Mouse (Mus musculus): ENCODE data around the gene Apaf1. TPM values are rescaled to one million over a fixed set of nuclear protein-coding genes. Genes with fewer than 3 reads are reported as not detected.

Gene Apaf1
- total RNA-seq, 1 experiment: 25.7 TPM

GRCm38 (mm10) chr10:90966821-90967220 lies 115.7 kb downstream of the Apaf1 start:
- H3K4me3 ChIP-seq (ENCODE audit: insufficient read depth in 1 of 2, low read depth in 1 of 2, low read length in 2 of 2, poor library complexity in 1 of 2, severe bottlenecking in 1 of 2): no peak overlapping the region
- no peak overlapping the region for H3K9ac ChIP-seq (ENCODE audit: insufficient read depth, low read depth, low read length, poor library complexity, severe bottlenecking)
- no peak for DNase-seq (ENCODE audit: low read depth, low spot score)
- H3K4me1 ChIP-seq (ENCODE audit: control insufficient read depth in 2 of 2, insufficient read depth in 2 of 2, low read length in 2 of 2, poor library complexity in 1 of 2): no peaks in the 10 kb centered on the region
- TF ChIP-seq MAFK (IDR thresholded peaks at IDR 0.05; ENCODE audit: insufficient read depth, low read depth, low read length) (no peak), ZNF384 (IDR thresholded peaks at IDR 0.05; ENCODE audit: low read depth, low read length) (no peak), CHD2 (IDR thresholded peaks at IDR 0.05; ENCODE audit: low read depth, low read length) (no peak), ZC3H11A (IDR thresholded peaks at IDR 0.05; ENCODE audit: borderline replicate concordance, low read depth, low read length) (no peak), HCFC1 (IDR thresholded peaks at IDR 0.05; ENCODE audit: borderline replicate concordance, insufficient read depth, low read length) (no peak)
- H3K36me3 ChIP-seq (ENCODE audit: control insufficient read depth, insufficient read depth, low read length, poor library complexity, severe bottlenecking): no peaks in the 10 kb centered on the region
- in situ Hi-C loops (cut with MboI; ENCODE audit: low sequenced_read_pairs in 2 of 2, unreplicated experiment in 2 of 2): no loop called here
- H3K27ac ChIP-seq (ENCODE audit: insufficient read depth, low read depth, low read length, poor library complexity, severe bottlenecking): no peak overlapping the region
- no peaks in the 10 kb centered on the region for H3K9me3 ChIP-seq (ENCODE audit: control insufficient read depth, insufficient read depth, low read depth, low read length)

DNA sequence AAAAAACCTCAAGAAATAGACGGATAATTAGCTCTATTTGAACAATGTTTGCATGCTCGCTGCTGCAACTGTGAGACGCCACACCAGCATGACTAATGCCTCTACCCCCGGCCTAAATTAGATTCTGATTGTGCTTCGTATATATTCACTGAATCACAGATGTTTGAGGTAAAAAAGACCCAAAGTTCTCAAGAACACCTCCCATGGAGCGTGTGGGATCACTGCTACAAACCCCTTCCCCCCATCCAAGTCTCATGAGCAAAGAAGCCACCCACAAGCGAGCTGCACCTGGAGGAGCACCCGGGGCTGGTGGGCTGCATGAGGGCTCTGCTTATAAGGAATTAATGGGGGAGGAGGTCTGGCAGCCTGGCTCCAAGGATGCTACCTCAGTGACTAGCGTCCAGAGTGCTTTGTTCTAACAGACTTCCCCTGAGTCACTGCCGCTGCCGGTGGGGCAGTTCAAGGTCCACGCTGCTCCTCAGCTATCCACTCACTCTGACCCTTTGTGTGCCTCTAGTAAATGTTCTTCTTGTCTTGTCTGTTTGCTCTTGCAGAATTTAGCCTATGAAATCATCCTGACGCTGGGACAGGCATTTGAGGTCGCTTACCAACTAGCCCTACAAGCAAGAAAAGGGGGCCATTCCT lies 116.8 kb downstream of the Apaf1 start:
- DNase-seq (ENCODE audit: low read depth, low spot score): no peak
- Histone ChIP-seq H3K9ac (ENCODE audit: insufficient read depth, low read depth, low read length, poor library complexity, severe bottlenecking) (no peak overlapping the region), H3K9me3 (ENCODE audit: control insufficient read depth, insufficient read depth, low read depth, low read length) (no peaks in the 10 kb centered on the region), H3K27ac (ENCODE audit: insufficient read depth, low read depth, low read length, poor library complexity, severe bottlenecking) (no peak overlapping the region), H3K4me3 (ENCODE audit: insufficient read depth in 1 of 2, low read depth in 1 of 2, low read length in 2 of 2, poor library complexity in 1 of 2, severe bottlenecking in 1 of 2) (no peak overlapping the region), H3K4me1 (ENCODE audit: control insufficient read depth in 2 of 2, insufficient read depth in 2 of 2, low read length in 2 of 2, poor library complexity in 1 of 2) (no peaks in the 10 kb centered on the region), H3K36me3 (ENCODE audit: control insufficient read depth, insufficient read depth, low read length, poor library complexity, severe bottlenecking) (no peaks in the 10 kb centered on the region)
- in situ Hi-C loops (cut with MboI; ENCODE audit: low sequenced_read_pairs in 2 of 2, unreplicated experiment in 2 of 2): no loop called here
- TF ChIP-seq CHD2 (IDR thresholded peaks at IDR 0.05; ENCODE audit: low read depth, low read length) (no peak), ZC3H11A (IDR thresholded peaks at IDR 0.05; ENCODE audit: borderline replicate concordance, low read depth, low read length) (no peak), HCFC1 (IDR thresholded peaks at IDR 0.05; ENCODE audit: borderline replicate concordance, insufficient read depth, low read length) (no peak), ZNF384 (IDR thresholded peaks at IDR 0.05; ENCODE audit: low read depth, low read length) (no peak), MAFK (IDR thresholded peaks at IDR 0.05; ENCODE audit: insufficient read depth, low read depth, low read length) (no peak)

GRCm38 (mm10) chr10:90964511-90964910 lies 118.1 kb downstream of the Apaf1 start:
- in situ Hi-C loops (cut with MboI; ENCODE audit: low sequenced_read_pairs in 2 of 2, unreplicated experiment in 2 of 2): no loop called here
- no peak for DNase-seq (ENCODE audit: low read depth, low spot score)

DNA sequence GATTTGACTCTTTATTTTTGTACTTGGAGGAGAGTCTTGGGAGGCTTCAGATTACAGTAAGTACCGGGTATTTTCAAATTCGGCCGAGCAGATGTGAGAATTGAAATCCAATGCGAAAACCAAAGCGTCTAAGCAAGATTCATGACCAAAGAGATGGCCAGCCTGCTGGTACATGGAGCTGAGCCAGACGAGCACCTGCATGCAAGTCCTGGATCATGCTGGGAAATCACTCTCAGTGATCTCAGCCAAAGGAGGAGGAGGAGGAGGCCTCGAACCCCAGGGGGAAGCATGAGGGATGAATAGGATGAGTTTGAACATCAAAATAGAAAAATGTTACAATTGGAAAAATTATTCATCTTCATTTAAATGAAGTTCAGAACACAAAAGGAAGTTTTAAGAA lies 122.2 kb downstream of the Apaf1 start:
- Histone ChIP-seq H3K36me3 (ENCODE audit: control insufficient read depth, insufficient read depth, low read length, poor library complexity, severe bottlenecking) (no peaks in the 10 kb centered on the region), H3K27ac (ENCODE audit: insufficient read depth, low read depth, low read length, poor library complexity, severe bottlenecking) (no peak overlapping the region), H3K4me3 (ENCODE audit: insufficient read depth in 1 of 2, low read depth in 1 of 2, low read length in 2 of 2, poor library complexity in 1 of 2, severe bottlenecking in 1 of 2) (no peak overlapping the region), H3K9ac (ENCODE audit: insufficient read depth, low read depth, low read length, poor library complexity, severe bottlenecking) (no peak overlapping the region), H3K9me3 (ENCODE audit: control insufficient read depth, insufficient read depth, low read depth, low read length) (no peaks in the 10 kb centered on the region), H3K4me1 (ENCODE audit: control insufficient read depth in 2 of 2, insufficient read depth in 2 of 2, low read length in 2 of 2, poor library complexity in 1 of 2) (no peaks in the 10 kb centered on the region)
- no peak for DNase-seq (ENCODE audit: low read depth, low spot score)
- in situ Hi-C loops (cut with MboI; ENCODE audit: low sequenced_read_pairs in 2 of 2, unreplicated experiment in 2 of 2): no loop called here
- TF ChIP-seq ZC3H11A (IDR thresholded peaks at IDR 0.05; ENCODE audit: borderline replicate concordance, low read depth, low read length) (no peak), CHD2 (IDR thresholded peaks at IDR 0.05; ENCODE audit: low read depth, low read length) (no peak), ZNF384 (IDR thresholded peaks at IDR 0.05; ENCODE audit: low read depth, low read length) (no peak), MAFK (IDR thresholded peaks at IDR 0.05; ENCODE audit: insufficient read depth, low read depth, low read length) (no peak)

More at GRCm38 (mm10) chr10:90964511-90964910, 118.1 kb downstream of the Apaf1 start:
- H3K4me1 ChIP-seq (ENCODE audit: control insufficient read depth in 2 of 2, insufficient read depth in 2 of 2, low read length in 2 of 2, poor library complexity in 1 of 2): no peaks in the 10 kb centered on the region
- H3K9me3 ChIP-seq (ENCODE audit: control insufficient read depth, insufficient read depth, low read depth, low read length): no peaks in the 10 kb centered on the region
- H3K9ac ChIP-seq (ENCODE audit: insufficient read depth, low read depth, low read length, poor library complexity, severe bottlenecking): no peak overlapping the region
- TF ChIP-seq CHD2 (IDR thresholded peaks at IDR 0.05; ENCODE audit: low read depth, low read length) (no peak), ZC3H11A (IDR thresholded peaks at IDR 0.05; ENCODE audit: borderline replicate concordance, low read depth, low read length) (no peak), HCFC1 (IDR thresholded peaks at IDR 0.05; ENCODE audit: borderline replicate concordance, insufficient read depth, low read length) (no peak), MAFK (IDR thresholded peaks at IDR 0.05; ENCODE audit: insufficient read depth, low read depth, low read length) (no peak), ZNF384 (IDR thresholded peaks at IDR 0.05; ENCODE audit: low read depth, low read length) (no peak)
- no peaks in the 10 kb centered on the region for H3K36me3 ChIP-seq (ENCODE audit: control insufficient read depth, insufficient read depth, low read length, poor library complexity, severe bottlenecking)
- no peak overlapping the region for H3K4me3 ChIP-seq (ENCODE audit: insufficient read depth in 1 of 2, low read depth in 1 of 2, low read length in 2 of 2, poor library complexity in 1 of 2, severe bottlenecking in 1 of 2)
- no peak overlapping the region for H3K27ac ChIP-seq (ENCODE audit: insufficient read depth, low read depth, low read length, poor library complexity, severe bottlenecking)
